Mouse (Mus musculus) brown adipose tissue, adult 24 weeks (tissue): ENCODE measurements around the gene Gm17455. TPM values are rescaled to one million over a fixed set of nuclear protein-coding genes. Genes with fewer than 3 reads are reported as not detected.

Experiments used
- H3K27ac ChIP-seq: fragments of 200-500 bp; replicated peaks from 2 replicates; pipeline ENCODE4 v1.5.1; 2012; ENCODE audit warnings: low read depth, mild to moderate bottlenecking, low read length
- H3K4me1 ChIP-seq: fragments of 200-500 bp; 2 replicates; pipeline ENCODE4 v1.6.1; 2012; ENCODE audit warnings: low read length, mixed read lengths; ENCODE audit not compliant: control insufficient read depth, insufficient read depth, insufficient read length
- H3K4me3 ChIP-seq: fragments of 200-500 bp; 2 replicates; pipeline ENCODE4 v1.5.1; 2012; ENCODE audit warnings: low read depth, mild to moderate bottlenecking, low read length, moderate library complexity; ENCODE audit not compliant: insufficient read depth
- polyA plus RNA-seq: library from polyadenylated mRNA; stranded (reverse); fragments of >200 nt; gene quantifications from 2 replicates; pipeline ENCODE4 v1.2.4, GENCODE M21; 2012; ENCODE audit not compliant: missing spikeins, insufficient read depth, insufficient read length

Gene Gm17455
- not detected in 2 replicates for polyA plus RNA-seq

DNA sequence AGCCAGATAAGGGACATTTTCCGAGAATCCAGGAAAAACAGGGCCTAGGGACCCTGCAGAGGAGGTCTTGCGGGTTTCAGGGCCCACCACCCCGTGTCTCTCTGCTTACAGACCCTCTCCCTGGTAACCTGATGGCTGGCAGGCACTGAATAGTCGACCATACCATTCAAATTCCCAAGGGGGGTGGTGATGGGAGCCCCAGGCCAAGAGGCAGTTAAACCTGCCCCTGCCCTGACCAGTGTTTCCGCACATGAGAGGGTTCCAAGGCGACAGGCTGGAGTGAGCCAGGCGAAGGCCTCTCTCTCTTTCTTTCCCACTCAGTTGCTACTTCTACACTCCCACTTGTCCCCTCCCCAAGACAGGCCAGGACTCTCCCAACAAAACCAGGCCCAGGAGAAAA is at the start of gene Gm17455:
Gene Gm17455 (plus strand): TSS at position 278 of the 400 bp plus-strand sequence.
- H3K4me1 ChIP-seq: peaks cover 3% of the 10 kb centered on the region; the same call in 1 of the 2 replicates
- no peak within 1 kb of the TSS for H3K4me3 ChIP-seq
- peak within 1 kb of the TSS; percentile 33; the same call in 1 of the 2 replicates for H3K27ac ChIP-seq

- peak overlapping the region; percentile 91 for H3K27ac ChIP-seq
- peaks cover 42% of the 10 kb centered on the region for H3K4me1 ChIP-seq
- peak overlapping the region; percentile 81 for H3K4me3 ChIP-seq
Observed at GRCm38 (mm10) chr10:60350077-60350804, 49.3 kb upstream of the Gm17455 start.

DNA sequence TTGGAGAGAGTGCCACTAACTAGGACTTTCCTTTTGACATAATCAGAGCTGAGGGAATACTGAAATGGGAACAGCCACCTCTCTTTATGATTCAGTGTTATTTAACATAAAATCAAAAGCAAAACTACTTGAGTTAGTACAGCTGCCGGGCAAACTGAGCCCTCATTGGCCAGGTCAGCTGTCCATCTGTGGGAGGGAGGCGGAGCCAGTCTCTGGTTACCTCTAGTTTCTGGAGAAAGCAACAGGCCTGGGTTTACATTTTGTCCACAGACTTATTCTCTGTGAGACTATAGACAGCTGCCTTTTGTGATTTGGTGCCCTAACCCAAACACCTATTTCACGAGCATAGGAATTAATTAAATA is 48.7 kb upstream of the Gm17455 start:
- Histone ChIP-seq H3K4me3 (peak overlapping the region; percentile 34), H3K27ac (peak overlapping the region; percentile 85), H3K4me1 (peaks cover 42% of the 10 kb centered on the region)

DNA sequence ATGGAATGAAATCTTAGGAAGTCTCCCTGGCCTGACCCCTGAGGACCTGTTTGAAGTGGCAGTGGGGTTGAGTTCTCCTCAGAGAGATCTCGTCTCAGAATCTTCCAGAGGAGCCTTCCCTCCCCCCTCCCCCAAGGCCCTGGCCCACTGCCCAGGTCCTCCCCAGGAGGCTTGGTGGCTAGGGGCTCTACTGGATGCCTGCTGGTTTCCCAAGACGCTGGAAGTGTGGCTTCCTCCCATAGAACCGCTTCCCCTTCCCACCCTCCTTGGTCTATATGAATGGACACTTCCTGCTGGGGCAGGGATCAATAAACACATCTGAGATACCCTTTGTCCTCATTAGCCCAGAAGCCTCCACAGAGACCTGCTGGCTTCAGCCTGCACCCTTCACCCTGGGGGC is 48.3 kb upstream of the Gm17455 start:
- Histone ChIP-seq H3K27ac (peak overlapping the region; percentile 85), H3K4me3 (peak overlapping the region; percentile 34), H3K4me1 (peaks cover 39% of the 10 kb centered on the region)

- peaks cover 38% of the 10 kb centered on the region for H3K4me1 ChIP-seq
- peak overlapping the region; percentile 34; the same call in 1 of the 2 replicates for H3K4me3 ChIP-seq
- H3K27ac ChIP-seq: peak overlapping the region; percentile 85
Observed at GRCm38 (mm10) chr10:60351761-60352455, 47.6 kb upstream of the Gm17455 start.

GRCm38 (mm10) chr10:60353241-60354002 is 46.1 kb upstream of the Gm17455 start:
- Histone ChIP-seq H3K27ac (peak overlapping the region; percentile 61), H3K4me3 (0 out of 2 replicates have a peak overlapping the region, but pooled peaks have one; percentile 12), H3K4me1 (peaks cover 49% of the 10 kb centered on the region)

DNA sequence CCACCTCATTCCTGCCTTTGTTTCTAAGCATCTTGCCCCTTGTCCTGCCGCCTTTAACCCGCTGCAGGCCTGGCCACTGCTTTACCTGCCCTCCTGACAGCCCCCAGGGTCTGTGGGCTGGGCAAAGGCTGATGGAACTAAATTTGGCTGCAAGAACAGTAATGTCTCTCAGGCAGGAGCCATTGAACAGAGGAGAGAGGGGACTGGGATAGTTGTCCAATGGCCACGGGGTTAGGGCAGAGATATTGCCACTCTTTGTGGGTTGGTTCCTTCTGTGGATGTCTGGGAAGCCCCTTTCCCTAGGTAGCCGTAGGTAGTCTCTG is 45.6 kb upstream of the Gm17455 start:
- Histone ChIP-seq H3K27ac (peak overlapping the region; percentile 43), H3K4me3 (no peak overlapping the region), H3K4me1 (peaks cover 49% of the 10 kb centered on the region)

GRCm38 (mm10) chr10:60354881-60355677 is 44.4 kb upstream of the Gm17455 start:
- Histone ChIP-seq H3K4me3 (no peak overlapping the region), H3K27ac (peak overlapping the region; percentile 31), H3K4me1 (peaks cover 44% of the 10 kb centered on the region)

GRCm38 (mm10) chr10:60357441-60357840 is 42.1 kb upstream of the Gm17455 start:
- peaks cover 45% of the 10 kb centered on the region for H3K4me1 ChIP-seq
- H3K4me3 ChIP-seq: no peak overlapping the region
- 0 out of 2 replicates have a peak overlapping the region, but pooled peaks have one; percentile 15 for H3K27ac ChIP-seq

- Histone ChIP-seq H3K4me3 (no peak overlapping the region), H3K27ac (no peak overlapping the region), H3K4me1 (peaks cover 43% of the 10 kb centered on the region)
Observed at GRCm38 (mm10) chr10:60357901-60358300, 41.6 kb upstream of the Gm17455 start.

- Histone ChIP-seq H3K4me3 (no peak overlapping the region), H3K4me1 (peaks cover 39% of the 10 kb centered on the region)
Observed at GRCm38 (mm10) chr10:60358776-60359175, 40.8 kb upstream of the Gm17455 start.

GRCm38 (mm10) chr10:60361615-60362309 is 37.8 kb upstream of the Gm17455 start:
- Histone ChIP-seq H3K27ac (peak overlapping the region; percentile 55), H3K4me1 (peaks cover 35% of the 10 kb centered on the region), H3K4me3 (no peak overlapping the region)

More at GRCm38 (mm10) chr10:60358776-60359175, 40.8 kb upstream of the Gm17455 start:
- no peak overlapping the region for H3K27ac ChIP-seq

DNA sequence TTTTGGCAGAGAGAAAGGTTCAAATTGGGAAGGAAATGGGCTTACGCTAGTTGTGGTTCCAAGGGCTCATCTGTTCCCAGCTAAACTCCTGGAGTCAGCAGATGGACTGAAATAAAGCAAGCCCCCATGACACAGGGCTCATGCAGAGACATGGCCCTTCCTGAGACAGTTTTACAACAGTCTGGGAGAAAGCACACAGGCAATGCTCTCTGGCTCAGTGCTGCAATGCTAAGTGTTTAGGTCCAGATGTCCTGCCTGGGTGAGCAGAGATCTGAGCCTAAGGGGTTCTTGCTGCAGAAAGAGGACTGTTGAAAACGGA is 37.3 kb upstream of the Gm17455 start:
- Histone ChIP-seq H3K4me1 (peaks cover 31% of the 10 kb centered on the region), H3K27ac (peak overlapping the region; percentile 40)

DNA sequence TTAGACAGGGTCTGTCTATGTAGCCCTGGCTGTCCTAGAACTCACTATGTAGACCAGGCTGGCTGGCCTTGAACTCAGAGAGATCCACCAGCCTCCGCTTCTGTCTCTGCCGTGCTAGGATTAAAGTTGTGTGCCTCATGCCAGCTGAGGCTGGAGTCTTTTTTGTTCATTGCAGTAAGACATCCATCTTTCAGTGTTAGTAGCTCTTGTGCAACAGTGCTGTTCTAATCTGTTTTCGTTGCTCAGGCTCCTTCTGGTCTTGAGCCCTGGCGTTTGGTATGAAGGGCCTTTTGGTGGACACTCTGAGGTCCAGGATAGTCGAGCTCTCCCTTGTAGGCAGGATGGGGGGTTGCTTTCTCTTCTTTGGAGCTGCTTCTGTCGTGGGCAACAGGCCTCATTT is 36.1 kb upstream of the Gm17455 start:
- no peak overlapping the region for H3K27ac ChIP-seq
- H3K4me1 ChIP-seq: peaks cover 24% of the 10 kb centered on the region
- H3K4me3 ChIP-seq: no peak overlapping the region

More for the DNA sequence above, 37.3 kb upstream of the Gm17455 start:
- H3K4me3 ChIP-seq: no peak overlapping the region
